Mouse (Mus musculus) hindbrain, embryonic 14.5 days (tissue): ENCODE measurements around the gene Nit1. TPM values are rescaled to one million over a fixed set of nuclear protein-coding genes. Genes with fewer than 3 reads are reported as not detected.

Source experiments
- ATAC-seq: fragments of 200-750 bp; cut with Nextera tagmentation; 2 replicates; pipeline ENCODE4 v1.8.0; 2017; ENCODE audit warnings: moderate number of reproducible peaks, mild to moderate bottlenecking, moderate TSS enrichment, moderate library complexity; ENCODE audit not compliant: low FRiP score
- DNase-seq: peaks from one replicate; pipeline ENCODE4 v3.0.0-alpha.2; 2015; ENCODE audit warnings: low spot score
- H3K27ac ChIP-seq: fragments of 300-500 bp; sonication (generic); 2 replicates; pipeline ENCODE4 v1.5.1; 2014; ENCODE audit warnings: mild to moderate bottlenecking, moderate library complexity
- H3K27me3 ChIP-seq: fragments of 300-500 bp; sonication (generic); 2 replicates; pipeline ENCODE4 v1.6.1; 2014; ENCODE audit warnings: mild to moderate bottlenecking, low read length, mixed read lengths; ENCODE audit not compliant: control insufficient read depth, insufficient read depth
- H3K36me3 ChIP-seq: fragments of 300-500 bp; sonication (generic); replicated peaks from 2 replicates; pipeline ENCODE4 v1.6.1; 2014; ENCODE audit not compliant: control insufficient read depth, insufficient read depth
- H3K4me1 ChIP-seq: fragments of 300-500 bp; sonication (generic); replicated peaks from 2 replicates; pipeline ENCODE4 v1.6.1; 2014; ENCODE audit warnings: antibody characterized with exemption, low read length, mixed read lengths; ENCODE audit not compliant: control insufficient read depth, insufficient read depth
- H3K4me2 ChIP-seq: fragments of 300-500 bp; sonication (generic); replicated peaks from 2 replicates; pipeline ENCODE4 v1.6.1; 2014; ENCODE audit warnings: mild to moderate bottlenecking, moderate library complexity
- H3K4me3 ChIP-seq: fragments of 300-500 bp; sonication (generic); replicated peaks from 2 replicates; pipeline ENCODE4 v1.5.1; 2014; ENCODE audit warnings: mild to moderate bottlenecking, low read length
- H3K9ac ChIP-seq: fragments of 300-500 bp; sonication (generic); 2 replicates; pipeline ENCODE4 v1.6.1; 2014
- H3K9me3 ChIP-seq: fragments of 300-500 bp; sonication (generic); 2 replicates; pipeline ENCODE4 v1.6.1; 2016; ENCODE audit warnings: low read length; ENCODE audit not compliant: control insufficient read depth
- WGBS: fragments of 180-500 bp; shearing (Covaris S2); extraction: QIAGEN DNeasy Blood & Tissue Kit; methylation state at CpG from one replicate; pipeline ENCODE4 v1.1.7; 2014; 5-methylcytosine and 5-hydroxymethylcytosine counted together
- polyA plus RNA-seq: library from polyadenylated mRNA; unstranded; fragments of >200 nt; fragmentation: Nextera tagmentation; extraction: Ambion mirVana; gene quantifications from 2 replicates; pipeline ENCODE4 v1.2.1, GENCODE M21; 2014

The Nit1 gene
- polyA plus RNA-seq, 1 experiment from 2014 or later: 36.6 TPM

DNA sequence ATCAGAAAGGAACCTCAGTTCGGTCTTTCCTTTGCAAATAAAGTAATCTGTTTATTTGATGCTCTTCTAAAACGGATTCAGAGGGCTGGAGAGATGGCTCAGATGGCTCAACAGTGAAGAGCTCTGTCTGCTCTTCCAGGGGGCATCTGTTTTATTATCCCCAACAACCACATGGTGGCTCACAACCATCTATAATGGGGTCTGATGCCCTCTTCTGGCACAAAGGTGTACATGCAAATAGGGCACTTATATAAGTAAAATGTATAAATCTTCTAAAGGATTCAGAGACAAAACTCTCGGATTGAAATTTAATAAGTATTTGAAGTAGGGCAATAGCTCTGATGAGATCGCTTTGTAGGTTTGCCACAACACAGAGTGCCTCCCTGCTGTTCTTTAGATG is 13.0 kb upstream of the Nit1 start:
- H3K4me1 ChIP-seq: peaks cover 11% of the 10 kb centered on the region
- H3K4me2 ChIP-seq: no peak overlapping the region
- H3K27ac ChIP-seq: no peak overlapping the region
- ATAC-seq: no peak
- H3K9me3 ChIP-seq: no peaks in the 10 kb centered on the region
- peaks cover 32% of the 10 kb centered on the region for H3K36me3 ChIP-seq
- WGBS: 74% methylated on average over 4 of the region's 4 CpGs
- H3K27me3 ChIP-seq: no peaks in the 10 kb centered on the region
- H3K4me3 ChIP-seq: no peak overlapping the region
- no peak overlapping the region for H3K9ac ChIP-seq
- peak; percentile 53 for DNase-seq

DNA sequence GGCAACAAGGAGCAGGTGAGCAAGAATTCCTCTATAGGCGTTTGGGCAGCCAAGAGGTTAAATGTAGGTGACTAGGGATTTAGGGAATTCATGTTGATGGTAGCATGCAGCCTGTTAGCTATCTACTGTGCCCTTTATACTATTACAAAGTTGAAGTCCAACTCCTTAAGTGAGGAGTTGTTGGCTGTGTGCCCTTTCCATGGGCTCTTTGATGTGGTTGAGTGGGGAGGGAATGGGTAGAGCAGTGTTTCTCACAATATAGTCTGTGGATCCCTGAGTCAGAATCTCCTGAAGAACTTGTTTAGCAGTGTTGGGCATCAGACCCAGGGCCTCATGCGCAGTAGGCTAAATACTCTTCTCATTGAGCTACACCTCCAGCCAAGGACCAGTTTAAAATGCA is 11.4 kb upstream of the Nit1 start:
- H3K9ac ChIP-seq: no peak overlapping the region
- H3K4me1 ChIP-seq: peaks cover 11% of the 10 kb centered on the region
- ATAC-seq (no peak), DNase-seq (no peak)
- no peaks in the 10 kb centered on the region for H3K9me3 ChIP-seq
- no peak overlapping the region for H3K4me3 ChIP-seq
- H3K27ac ChIP-seq: no peak overlapping the region
- no peak overlapping the region for H3K4me2 ChIP-seq
- peaks cover 32% of the 10 kb centered on the region for H3K36me3 ChIP-seq
- no peaks in the 10 kb centered on the region for H3K27me3 ChIP-seq
- 93% methylated on average over 2 of the region's 2 CpGs for WGBS

GRCm38 (mm10) chr1:171355812-171356340 is 10.4 kb upstream of the Nit1 start:
- WGBS: 79% methylated on average over 5 of the region's 5 CpGs
- DNase-seq: no peak
- H3K4me2 ChIP-seq: no peak overlapping the region

DNA sequence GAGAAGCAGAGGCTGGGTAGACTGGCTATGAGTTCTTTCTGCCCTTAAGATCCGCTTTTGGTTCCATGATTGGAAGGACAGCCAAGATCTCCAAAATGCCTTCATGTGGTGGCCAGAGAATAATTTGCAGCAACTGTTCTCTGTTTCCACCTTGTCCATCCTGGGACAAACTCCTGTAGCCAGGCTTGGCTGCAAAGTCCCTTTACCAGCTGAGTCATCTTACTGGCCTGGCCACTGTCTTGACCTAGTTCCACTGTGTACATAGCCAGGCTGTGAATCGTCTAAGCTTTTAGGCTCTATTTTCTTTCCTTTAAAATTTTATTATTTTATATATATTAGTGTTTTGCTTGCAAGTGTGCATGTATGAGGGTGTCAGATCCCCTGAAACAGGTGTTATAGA is 3.8 kb upstream of the Nit1 start:
- ATAC-seq: no peak
- Histone ChIP-seq H3K36me3 (no peaks in the 10 kb centered on the region), H3K9me3 (peaks cover 6% of the 10 kb centered on the region; the same call in 1 of the 2 replicates), H3K4me2 (no peak overlapping the region), H3K9ac (no peak overlapping the region), H3K4me1 (peaks cover 20% of the 10 kb centered on the region), H3K27me3 (no peaks in the 10 kb centered on the region), H3K27ac (no peak overlapping the region), H3K4me3 (no peak overlapping the region)
- 92% methylated on average over 2 of the region's 2 CpGs for WGBS
- DNase-seq: no peak

More at GRCm38 (mm10) chr1:171355812-171356340, 10.4 kb upstream of the Nit1 start:
- ATAC-seq: no peak
- H3K36me3 ChIP-seq: peaks cover 32% of the 10 kb centered on the region
- no peaks in the 10 kb centered on the region for H3K9me3 ChIP-seq
- H3K4me3 ChIP-seq: no peak overlapping the region
- H3K4me1 ChIP-seq: peaks cover 6% of the 10 kb centered on the region; the same call in 1 of the 2 replicates
- H3K9ac ChIP-seq: no peak overlapping the region
- no peak overlapping the region for H3K27ac ChIP-seq
- H3K27me3 ChIP-seq: no peaks in the 10 kb centered on the region

DNA sequence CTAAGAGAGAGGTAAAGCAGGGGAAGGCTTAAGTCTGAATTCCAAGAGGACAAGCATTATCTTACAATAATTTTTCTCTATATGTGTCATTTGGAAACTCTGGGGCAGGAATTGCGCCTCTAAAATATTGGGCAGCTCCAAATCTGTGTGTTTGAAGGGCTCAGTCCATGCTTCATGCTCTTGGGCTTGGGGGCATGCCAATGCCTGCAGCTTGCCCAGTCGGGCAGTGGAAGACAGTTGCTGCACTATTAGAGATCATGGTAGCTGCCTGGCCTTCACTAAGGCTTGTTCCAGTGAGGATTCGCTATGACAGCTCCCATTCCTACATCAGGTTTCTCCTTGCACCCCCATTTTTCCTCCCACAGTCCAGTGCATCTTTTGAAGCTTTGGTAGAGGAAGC is 3.2 kb upstream of the Nit1 start:
- WGBS: 92% methylated on average over 3 of the region's 3 CpGs
- H3K4me1 ChIP-seq: peaks cover 24% of the 10 kb centered on the region
- DNase-seq: no peak
- no peak overlapping the region for H3K27ac ChIP-seq
- H3K4me3 ChIP-seq: no peak overlapping the region
- H3K27me3 ChIP-seq: no peaks in the 10 kb centered on the region
- H3K4me2 ChIP-seq: no peak overlapping the region
- peaks cover 6% of the 10 kb centered on the region; the same call in 1 of the 2 replicates for H3K9me3 ChIP-seq
- no peak overlapping the region for H3K9ac ChIP-seq
- ATAC-seq: no peak
- H3K36me3 ChIP-seq: peaks cover 1% of the 10 kb centered on the region; the same call in 1 of the 2 replicates

- H3K9ac ChIP-seq: peak overlapping the region; percentile 83
- peaks cover 27% of the 10 kb centered on the region for H3K36me3 ChIP-seq
- WGBS: under 1% methylated on average over 14 of the region's 14 CpGs
- H3K4me1 ChIP-seq: peaks cover 24% of the 10 kb centered on the region
- H3K4me2 ChIP-seq: peak overlapping the region; percentile 90
- DNase-seq (no peak), ATAC-seq (no peak; the same call in 1 of the 2 replicates)
- H3K27ac ChIP-seq: peak overlapping the region; percentile 72; the same call in 1 of the 2 replicates
- peaks cover 6% of the 10 kb centered on the region; the same call in 1 of the 2 replicates for H3K9me3 ChIP-seq
- peak overlapping the region; percentile 92 for H3K4me3 ChIP-seq
- no peaks in the 10 kb centered on the region for H3K27me3 ChIP-seq
Measured at GRCm38 (mm10) chr1:171346095-171346450, 627 bp upstream of the Nit1 start.

DNA sequence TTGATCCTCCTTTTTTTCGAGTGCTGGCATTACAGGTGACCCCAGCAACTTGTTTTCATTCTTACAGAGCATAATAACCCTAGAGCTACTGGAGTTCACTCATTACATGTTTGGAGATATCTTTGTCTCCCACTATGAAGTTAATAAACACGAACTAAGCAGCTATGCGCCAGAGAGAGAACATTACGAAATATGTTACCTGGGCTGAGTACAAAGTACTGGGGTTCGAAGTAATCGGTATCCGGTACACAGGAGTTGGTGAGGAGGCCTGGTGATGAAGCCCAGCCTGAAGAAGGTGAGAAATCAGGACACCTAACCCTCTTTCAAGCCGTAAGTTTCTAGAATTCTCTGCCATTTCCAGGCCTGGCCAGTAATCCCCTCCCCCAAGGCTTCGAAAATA is 731 bp downstream of the Nit1 start:
- peaks cover 6% of the 10 kb centered on the region; the same call in 1 of the 2 replicates for H3K9me3 ChIP-seq
- H3K36me3 ChIP-seq: peaks cover 41% of the 10 kb centered on the region
- peaks cover 24% of the 10 kb centered on the region for H3K4me1 ChIP-seq
- peak overlapping the region; percentile 90 for H3K4me2 ChIP-seq
- H3K4me3 ChIP-seq: peak overlapping the region; percentile 92
- peak overlapping the region; percentile 83 for H3K9ac ChIP-seq
- no peaks in the 10 kb centered on the region for H3K27me3 ChIP-seq
- ATAC-seq: no peak
- WGBS: 81% methylated on average over 9 of the region's 9 CpGs
- H3K27ac ChIP-seq: no peak overlapping the region
- no peak for DNase-seq

DNA sequence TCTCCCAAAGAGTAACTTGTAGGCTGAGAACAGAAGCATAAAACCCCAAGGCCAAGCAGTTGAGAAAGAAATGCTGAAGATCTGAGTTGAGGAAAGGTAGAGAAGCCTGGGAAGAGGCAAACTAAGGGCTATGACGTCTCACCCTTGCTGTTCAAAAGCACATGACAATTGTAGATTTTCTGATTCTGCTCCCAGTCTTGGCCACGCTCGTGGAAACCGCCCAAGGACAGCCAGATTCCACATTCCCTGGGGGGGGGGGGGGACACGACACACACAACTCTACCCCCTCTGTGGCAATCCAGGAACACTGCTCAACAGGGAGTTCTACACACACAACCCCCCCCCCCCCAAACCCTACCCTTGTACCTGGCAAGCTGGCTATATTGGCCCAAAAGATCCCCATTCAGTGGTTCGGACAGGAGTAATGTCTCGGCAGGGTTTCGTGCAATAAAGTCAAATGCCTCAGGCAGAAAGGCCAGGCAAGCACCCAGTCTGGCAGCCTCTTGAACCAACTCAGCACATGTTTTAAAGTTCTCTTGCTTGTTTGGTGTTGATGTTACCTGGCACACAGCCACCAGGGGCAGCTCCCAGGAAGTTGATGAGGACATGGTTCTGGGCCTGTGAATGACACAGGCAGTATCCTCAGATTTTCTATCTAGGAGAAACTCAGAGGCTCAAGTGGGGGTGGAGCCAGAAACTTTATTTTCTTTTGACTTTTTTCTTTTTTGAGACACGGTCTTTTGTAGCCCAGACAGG is 1.3 kb downstream of the Nit1 start:
- H3K36me3 ChIP-seq: peaks cover 47% of the 10 kb centered on the region
- WGBS: 81% methylated on average over 9 of the region's 9 CpGs
- H3K4me2 ChIP-seq: no peak overlapping the region
- H3K27me3 ChIP-seq: no peaks in the 10 kb centered on the region
- ATAC-seq: no peak
- no peak overlapping the region for H3K9ac ChIP-seq
- no peak for DNase-seq
- H3K4me3 ChIP-seq: peak overlapping the region; percentile 92; the same call in 1 of the 2 replicates
- H3K27ac ChIP-seq: no peak overlapping the region
- H3K9me3 ChIP-seq: peaks cover 6% of the 10 kb centered on the region; the same call in 1 of the 2 replicates
- peaks cover 24% of the 10 kb centered on the region for H3K4me1 ChIP-seq

DNA sequence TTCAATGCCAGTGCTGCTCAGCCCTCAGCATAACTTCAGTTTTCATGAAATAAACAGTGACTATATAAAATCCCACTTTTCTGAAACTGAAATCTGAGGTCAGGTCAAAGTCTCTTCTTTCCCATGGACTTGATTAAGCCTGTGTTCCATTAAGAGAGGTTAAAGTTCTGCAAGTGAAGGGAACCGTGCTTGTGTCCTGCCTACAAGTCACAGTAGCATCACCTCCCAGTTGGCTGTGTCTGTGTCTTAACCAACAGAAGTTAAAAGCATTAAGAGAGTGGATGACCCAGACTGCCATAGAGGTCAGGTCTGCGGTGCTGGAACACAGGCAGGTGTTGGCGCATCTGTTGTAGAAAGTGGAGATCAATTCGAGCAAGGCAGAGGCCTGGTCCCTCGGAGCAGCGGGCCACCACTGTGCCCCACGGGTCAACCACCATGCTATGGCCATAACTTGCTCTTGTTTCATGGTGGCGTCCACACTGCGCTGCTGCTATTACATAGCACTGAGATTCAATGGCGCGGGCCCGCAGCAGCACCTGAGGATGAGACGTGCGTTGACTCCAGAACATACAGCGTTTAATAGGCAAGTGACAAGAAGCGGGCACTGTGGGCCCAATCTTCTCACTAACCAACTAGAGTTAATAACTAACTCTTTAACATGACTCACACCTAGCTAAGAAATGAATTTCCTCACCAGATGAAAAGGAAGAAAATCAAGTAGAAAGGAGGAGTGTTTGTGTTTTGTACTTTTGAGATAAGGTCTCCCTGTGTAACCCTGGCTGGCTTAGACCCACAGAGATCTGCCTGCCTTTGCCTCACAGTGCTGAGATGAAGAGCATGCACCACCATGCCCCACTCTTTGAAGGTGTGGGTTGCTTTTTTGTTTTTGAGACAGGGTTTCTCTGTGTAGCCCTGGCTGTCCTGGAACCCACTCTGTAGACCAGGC is 2.9 kb downstream of the Nit1 start:
- H3K9ac ChIP-seq: no peak overlapping the region
- no peak overlapping the region for H3K4me3 ChIP-seq
- peaks cover 6% of the 10 kb centered on the region; the same call in 1 of the 2 replicates for H3K9me3 ChIP-seq
- no peak for ATAC-seq
- no peak overlapping the region for H3K27ac ChIP-seq
- 96% methylated on average over 16 of the region's 16 CpGs for WGBS
- peaks cover 62% of the 10 kb centered on the region for H3K36me3 ChIP-seq
- H3K4me1 ChIP-seq: peaks cover 24% of the 10 kb centered on the region
- no peak overlapping the region for H3K4me2 ChIP-seq
- no peaks in the 10 kb centered on the region for H3K27me3 ChIP-seq
- no peak for DNase-seq
